Mouse (Mus musculus) embryonic facial prominence, embryonic 11.5 days (tissue): ENCODE results near the gene Pygl. TPM values are rescaled to one million over a fixed set of nuclear protein-coding genes. Genes with fewer than 3 reads are reported as not detected.

ENCODE experiments used
- ATAC-seq: fragments of 200-750 bp; cut with Nextera tagmentation; replicated peaks from 2 replicates; pipeline ENCODE4 v1.8.0; 2017; ENCODE audit warnings: low read depth; ENCODE audit not compliant: insufficient number of reproducible peaks, low FRiP score, low TSS enrichment
- DNase-seq: peaks from one replicate; pipeline ENCODE4 v3.0.0-alpha.2; 2015; ENCODE audit warnings: low spot score
- H3K27ac ChIP-seq: fragments of 300-500 bp; sonication (generic); replicated peaks from 2 replicates; pipeline ENCODE4 v1.5.1; 2014; ENCODE audit warnings: mild to moderate bottlenecking, low read depth, low read length, control low read depth
- H3K27me3 ChIP-seq: fragments of 300-500 bp; sonication (generic); 2 replicates; pipeline ENCODE4 v1.6.1; 2014; ENCODE audit warnings: mild to moderate bottlenecking, low read length, moderate library complexity, mixed read lengths; ENCODE audit not compliant: control insufficient read depth, insufficient read depth
- H3K36me3 ChIP-seq: fragments of 300-500 bp; sonication (generic); replicated peaks from 2 replicates; pipeline ENCODE4 v1.6.1; 2014; ENCODE audit warnings: low read depth, mild to moderate bottlenecking, low read length, moderate library complexity, mixed read lengths; ENCODE audit not compliant: control insufficient read depth, insufficient read depth
- H3K4me1 ChIP-seq: fragments of 300-500 bp; sonication (generic); 2 replicates; pipeline ENCODE4 v1.6.1; 2014; ENCODE audit warnings: low read length, mixed read lengths; ENCODE audit not compliant: control insufficient read depth, insufficient read depth
- H3K4me2 ChIP-seq: fragments of 300-500 bp; sonication (generic); 2 replicates; pipeline ENCODE4 v1.6.1; 2014; ENCODE audit warnings: low read depth, mild to moderate bottlenecking, control low read depth, low read length, moderate library complexity
- H3K4me3 ChIP-seq: fragments of 300-500 bp; sonication (generic); 2 replicates; pipeline ENCODE4 v1.5.1; 2014; ENCODE audit warnings: low read depth, low read length, control low read depth
- H3K9ac ChIP-seq: fragments of 300-500 bp; sonication (generic); replicated peaks from 2 replicates; pipeline ENCODE4 v1.6.1; 2014; ENCODE audit warnings: mild to moderate bottlenecking, control low read depth, low read length
- H3K9me3 ChIP-seq: fragments of 300-500 bp; sonication (generic); replicated peaks from 2 replicates; pipeline ENCODE4 v1.6.1; 2016; ENCODE audit warnings: mild to moderate bottlenecking, low read length, inconsistent platforms, mixed read lengths; ENCODE audit not compliant: control insufficient read depth
- WGBS: fragments of 180-500 bp; shearing (Covaris S2); extraction: QIAGEN DNeasy Blood & Tissue Kit; methylation state at CpG from one replicate; pipeline ENCODE4 v1.1.7; 2014; 5-methylcytosine and 5-hydroxymethylcytosine counted together
- polyA plus RNA-seq: library from polyadenylated mRNA; unstranded; fragments of >200 nt; fragmentation: Nextera tagmentation; extraction: Ambion mirVana; gene quantifications from 2 replicates; pipeline ENCODE4 v1.2.1, GENCODE M21; 2014

The Pygl gene
- polyA plus RNA-seq, 1 experiment from 2014 or later: 11.2 TPM

- H3K27me3 ChIP-seq: no peaks in the 10 kb centered on the region
- no peaks in the 10 kb centered on the region for H3K4me1 ChIP-seq
- H3K27ac ChIP-seq: no peak overlapping the region
- peak; percentile 94 for DNase-seq
- H3K4me3 ChIP-seq: peak overlapping the region; percentile 25
- peak overlapping the region; percentile 61 for H3K9ac ChIP-seq
- peak; percentile 75 for ATAC-seq
- H3K4me2 ChIP-seq: peak overlapping the region; percentile 57
- WGBS: 6% methylated on average over 13 of the region's 13 CpGs
- no peaks in the 10 kb centered on the region for H3K36me3 ChIP-seq
- no peaks in the 10 kb centered on the region for H3K9me3 ChIP-seq
These were observed 3.7 kb upstream of the Pygl start for GRCm38 (mm10) chr12:70234938-70235484.

- H3K4me1 ChIP-seq: no peaks in the 10 kb centered on the region
- no peak overlapping the region for H3K27ac ChIP-seq
- WGBS: 25% methylated on average over 6 of the region's 6 CpGs
- H3K27me3 ChIP-seq: no peaks in the 10 kb centered on the region
- no peak overlapping the region for H3K4me2 ChIP-seq
- H3K9me3 ChIP-seq: no peaks in the 10 kb centered on the region
- H3K9ac ChIP-seq: no peak overlapping the region
- DNase-seq (peak; percentile 89), ATAC-seq (peak; percentile 74)
- H3K36me3 ChIP-seq: no peaks in the 10 kb centered on the region
- H3K4me3 ChIP-seq: no peak overlapping the region
These were observed 3.1 kb upstream of the Pygl start for GRCm38 (mm10) chr12:70234411-70234810.

GRCm38 (mm10) chr12:70233637-70234315 lies 2.5 kb upstream of the Pygl start:
- Histone ChIP-seq H3K4me3 (no peak overlapping the region), H3K36me3 (no peaks in the 10 kb centered on the region), H3K4me2 (no peak overlapping the region), H3K9ac (no peak overlapping the region), H3K4me1 (no peaks in the 10 kb centered on the region), H3K9me3 (no peaks in the 10 kb centered on the region), H3K27ac (no peak overlapping the region), H3K27me3 (no peaks in the 10 kb centered on the region)
- WGBS: 84% methylated on average over 6 of the region's 6 CpGs
- DNase-seq (no peak), ATAC-seq (no peak)

- H3K27me3 ChIP-seq: no peaks in the 10 kb centered on the region
- DNase-seq: no peak
These were observed 794 bp upstream of the Pygl start for GRCm38 (mm10) chr12:70232020-70232544.

GRCm38 (mm10) chr12:70228155-70228554 lies 3.1 kb downstream of the Pygl start:
- WGBS: 66% methylated on average over 11 of the region's 11 CpGs
- ATAC-seq: no peak
- Histone ChIP-seq H3K4me2 (no peak overlapping the region), H3K27me3 (no peaks in the 10 kb centered on the region), H3K27ac (no peak overlapping the region), H3K36me3 (no peaks in the 10 kb centered on the region), H3K4me3 (no peak overlapping the region), H3K9ac (no peak overlapping the region), H3K9me3 (no peaks in the 10 kb centered on the region), H3K4me1 (no peaks in the 10 kb centered on the region)
- DNase-seq: no peak

More at GRCm38 (mm10) chr12:70232020-70232544, 794 bp upstream of the Pygl start:
- Histone ChIP-seq H3K9ac (no peak overlapping the region), H3K27ac (no peak overlapping the region), H3K4me1 (no peaks in the 10 kb centered on the region), H3K4me3 (no peak overlapping the region), H3K36me3 (no peaks in the 10 kb centered on the region), H3K9me3 (no peaks in the 10 kb centered on the region), H3K4me2 (no peak overlapping the region)
- ATAC-seq: no peak
- WGBS: 54% methylated on average over 5 of the region's 5 CpGs

GRCm38 (mm10) chr12:70227121-70227932 lies 4.0 kb downstream of the Pygl start:
- Histone ChIP-seq H3K4me3 (peak overlapping the region; percentile 44), H3K27ac (no peak overlapping the region), H3K27me3 (no peaks in the 10 kb centered on the region), H3K4me2 (peak overlapping the region; percentile 87), H3K9me3 (no peaks in the 10 kb centered on the region), H3K4me1 (no peaks in the 10 kb centered on the region), H3K9ac (peak overlapping the region; percentile 59), H3K36me3 (no peaks in the 10 kb centered on the region)
- WGBS: under 1% methylated on average over 51 of the region's 52 CpGs
- DNase-seq: peak; percentile 77
- ATAC-seq: peak; percentile 75

GRCm38 (mm10) chr12:70226655-70227054 lies 4.6 kb downstream of the Pygl start:
- Histone ChIP-seq H3K36me3 (no peaks in the 10 kb centered on the region), H3K27ac (no peak overlapping the region), H3K4me3 (peak overlapping the region; percentile 44), H3K9me3 (no peaks in the 10 kb centered on the region), H3K9ac (peak overlapping the region; percentile 59), H3K4me1 (no peaks in the 10 kb centered on the region), H3K27me3 (no peaks in the 10 kb centered on the region), H3K4me2 (peak overlapping the region; percentile 87)
- ATAC-seq: no peak
- DNase-seq: no peak
- 27% methylated on average over 5 of the region's 5 CpGs for WGBS
